Mouse (Mus musculus) heart, embryonic 11.5 days (tissue): ENCODE measurements around the gene Fam173b. TPM values are rescaled to one million over a fixed set of nuclear protein-coding genes. Genes with fewer than 3 reads are reported as not detected.

Experiments
- ATAC-seq: fragments of 200-750 bp; cut with Nextera tagmentation; replicated peaks from 2 replicates; pipeline ENCODE4 v1.8.0; 2017; ENCODE audit warnings: moderate library complexity; ENCODE audit not compliant: insufficient number of reproducible peaks, low FRiP score, low TSS enrichment
- H3K27ac ChIP-seq: fragments of 300-500 bp; sonication (generic); 2 replicates; pipeline ENCODE4 v1.5.1; 2014; ENCODE audit warnings: mild to moderate bottlenecking, low read depth, low read length
- H3K27me3 ChIP-seq: fragments of 300-500 bp; sonication (generic); 2 replicates; pipeline ENCODE4 v1.6.1; 2014; ENCODE audit warnings: mild to moderate bottlenecking, low read length, mixed read lengths; ENCODE audit not compliant: control insufficient read depth, insufficient read depth
- H3K36me3 ChIP-seq: fragments of 300-500 bp; sonication (generic); 2 replicates; pipeline ENCODE4 v1.6.1; 2014; ENCODE audit warnings: mild to moderate bottlenecking, low read length, moderate library complexity, mixed read lengths; ENCODE audit not compliant: control insufficient read depth, insufficient read depth
- H3K4me1 ChIP-seq: fragments of 300-500 bp; sonication (generic); 2 replicates; pipeline ENCODE4 v1.6.1; 2014; ENCODE audit warnings: low read length; ENCODE audit not compliant: control insufficient read depth, insufficient read depth
- H3K4me2 ChIP-seq: fragments of 300-500 bp; sonication (generic); 2 replicates; pipeline ENCODE4 v1.6.1; 2014; ENCODE audit warnings: mild to moderate bottlenecking, moderate library complexity
- H3K4me3 ChIP-seq: fragments of 300-500 bp; sonication (generic); 2 replicates; pipeline ENCODE4 v1.5.1; 2014; ENCODE audit warnings: low read depth, low read length
- H3K9ac ChIP-seq: fragments of 300-500 bp; sonication (generic); 2 replicates; pipeline ENCODE4 v1.6.1; 2014; ENCODE audit warnings: mild to moderate bottlenecking, low read depth, low read length, moderate library complexity
- H3K9me3 ChIP-seq: fragments of 300-500 bp; sonication (generic); replicated peaks from 2 replicates; pipeline ENCODE4 v1.6.1; 2016; ENCODE audit warnings: low read length; ENCODE audit not compliant: control insufficient read depth
- WGBS: fragments of 180-500 bp; shearing (Covaris S2); extraction: QIAGEN DNeasy Blood & Tissue Kit; methylation state at CpG from one replicate; pipeline ENCODE4 v1.1.7; 2014; ENCODE audit not compliant: insufficient replicate concordance; 5-methylcytosine and 5-hydroxymethylcytosine counted together
- polyA plus RNA-seq: library from polyadenylated mRNA; unstranded; fragments of >200 nt; fragmentation: Nextera tagmentation; extraction: Ambion mirVana; gene quantifications from 2 replicates; pipeline ENCODE4 v1.2.1, GENCODE M21; 2014

The Fam173b gene
- polyA plus RNA-seq, 1 experiment from 2014 or later: 16.1 TPM

GRCm38 (mm10) chr15:31611976-31612375, 10.3 kb downstream of the Fam173b start:
- WGBS: 88% methylated on average over 4 of the region's 4 CpGs
- H3K27me3 ChIP-seq: no peaks in the 10 kb centered on the region
- no peak for ATAC-seq
- H3K27ac ChIP-seq: no peak overlapping the region
- H3K4me3 ChIP-seq: no peak overlapping the region
- H3K4me2 ChIP-seq: no peak overlapping the region
- peaks cover under 1% of the 10 kb centered on the region; the same call in 1 of the 2 replicates for H3K4me1 ChIP-seq
- H3K9ac ChIP-seq: no peak overlapping the region
- H3K36me3 ChIP-seq: peaks cover 1% of the 10 kb centered on the region; the same call in 1 of the 2 replicates
- H3K9me3 ChIP-seq: no peaks in the 10 kb centered on the region

GRCm38 (mm10) chr15:31613826-31614453, 12.3 kb downstream of the Fam173b start:
- Histone ChIP-seq H3K4me2 (no peak overlapping the region), H3K27ac (no peak overlapping the region), H3K4me1 (no peaks in the 10 kb centered on the region), H3K9ac (no peak overlapping the region), H3K27me3 (no peaks in the 10 kb centered on the region), H3K9me3 (no peaks in the 10 kb centered on the region), H3K36me3 (peaks cover 3% of the 10 kb centered on the region), H3K4me3 (no peak overlapping the region)
- ATAC-seq: no peak
- WGBS: 84% methylated on average over 6 of the region's 6 CpGs

GRCm38 (mm10) chr15:31614666-31615065, 13.0 kb downstream of the Fam173b start:
- Histone ChIP-seq H3K27me3 (no peaks in the 10 kb centered on the region), H3K4me2 (no peak overlapping the region), H3K4me3 (no peak overlapping the region), H3K27ac (no peak overlapping the region), H3K9me3 (no peaks in the 10 kb centered on the region), H3K9ac (no peak overlapping the region), H3K4me1 (no peaks in the 10 kb centered on the region), H3K36me3 (peaks cover 5% of the 10 kb centered on the region)
- ATAC-seq: no peak
- WGBS: 88% methylated on average over 2 of the region's 2 CpGs

GRCm38 (mm10) chr15:31617261-31617660, 15.6 kb downstream of the Fam173b start:
- H3K27me3 ChIP-seq: no peaks in the 10 kb centered on the region
- no peak overlapping the region for H3K4me2 ChIP-seq
- H3K9ac ChIP-seq: no peak overlapping the region
- 91% methylated on average over 9 of the region's 9 CpGs for WGBS
- H3K27ac ChIP-seq: no peak overlapping the region
- H3K4me3 ChIP-seq: no peak overlapping the region
- no peaks in the 10 kb centered on the region for H3K4me1 ChIP-seq
- H3K9me3 ChIP-seq: no peaks in the 10 kb centered on the region
- H3K36me3 ChIP-seq: peaks cover 8% of the 10 kb centered on the region
- no peak for ATAC-seq

GRCm38 (mm10) chr15:31619521-31619920, 17.9 kb downstream of the Fam173b start:
- H3K36me3 ChIP-seq: peaks cover 8% of the 10 kb centered on the region
- no peak overlapping the region for H3K9ac ChIP-seq
- no peak overlapping the region for H3K4me3 ChIP-seq
- H3K4me1 ChIP-seq: no peaks in the 10 kb centered on the region
- no peak overlapping the region for H3K4me2 ChIP-seq
- no peak for ATAC-seq
- no peaks in the 10 kb centered on the region for H3K9me3 ChIP-seq
- H3K27ac ChIP-seq: no peak overlapping the region
- 90% methylated on average over 8 of the region's 8 CpGs for WGBS
- H3K27me3 ChIP-seq: no peaks in the 10 kb centered on the region

GRCm38 (mm10) chr15:31627277-31628154, 25.9 kb downstream of the Fam173b start:
- Histone ChIP-seq H3K9me3 (no peaks in the 10 kb centered on the region), H3K4me2 (0 out of 2 replicates have a peak overlapping the region, but pooled peaks have one; percentile 3)
- ATAC-seq: no peak

GRCm38 (mm10) chr15:31628180-31628579, 26.5 kb downstream of the Fam173b start:
- no peaks in the 10 kb centered on the region for H3K9me3 ChIP-seq
- H3K9ac ChIP-seq: no peak overlapping the region
- H3K4me1 ChIP-seq: no peaks in the 10 kb centered on the region
- no peaks in the 10 kb centered on the region for H3K27me3 ChIP-seq
- ATAC-seq: no peak
- no peak overlapping the region for H3K4me2 ChIP-seq
- H3K36me3 ChIP-seq: no peaks in the 10 kb centered on the region
- H3K4me3 ChIP-seq: no peak overlapping the region
- no peak overlapping the region for H3K27ac ChIP-seq
- WGBS: 76% methylated on average over 10 of the region's 10 CpGs

More at GRCm38 (mm10) chr15:31627277-31628154, 25.9 kb downstream of the Fam173b start:
- Histone ChIP-seq H3K27ac (0 out of 2 replicates have a peak overlapping the region, but pooled peaks have one; percentile 25), H3K9ac (no peak overlapping the region), H3K4me3 (no peak overlapping the region), H3K36me3 (no peaks in the 10 kb centered on the region), H3K27me3 (no peaks in the 10 kb centered on the region), H3K4me1 (no peaks in the 10 kb centered on the region)
- 41% methylated on average over 12 of the region's 12 CpGs for WGBS

GRCm38 (mm10) chr15:31629556-31629955, 27.9 kb downstream of the Fam173b start:
- Histone ChIP-seq H3K27me3 (no peaks in the 10 kb centered on the region), H3K36me3 (no peaks in the 10 kb centered on the region), H3K4me1 (no peaks in the 10 kb centered on the region), H3K4me2 (no peak overlapping the region), H3K9me3 (no peaks in the 10 kb centered on the region), H3K9ac (no peak overlapping the region), H3K4me3 (no peak overlapping the region), H3K27ac (no peak overlapping the region)
- 86% methylated on average over 3 of the region's 3 CpGs for WGBS
- no peak for ATAC-seq
